Mouse (Mus musculus) central nervous system, embryonic 18 days (tissue): Measurements from ENCODE around the gene Olfr1311. TPM values are rescaled to one million over a fixed set of nuclear protein-coding genes. Genes with fewer than 3 reads are reported as not detected.

Source experiments
- polyA plus RNA-seq: library from polyadenylated mRNA; depleted of rRNA; stranded (reverse); fragments of >200 nt; gene quantifications from 2 replicates; pipeline ENCODE4 v1.2.3, GENCODE M21; 2012; rRNA removed

Gene Olfr1311
- not detected in 2 replicates for polyA plus RNA-seq

GRCm38 (mm10) chr2:112024312-112024711 is at the start of gene Olfr1311:
Olfr1311 (minus strand) TSS chr2:112024412.

GRCm38 (mm10) chr2:112050138-112050537 is 25.9 kb upstream of the Olfr1311 start, which contains the start of gene Olfr1312:
Olfr1312 (minus strand) TSS chr2:112050238.

GRCm38 (mm10) chr2:112012608-112013007 is 11.6 kb downstream of the Olfr1311 start, which contains the start of gene Olfr1310:
Olfr1310 (minus strand) TSS chr2:112012708.

GRCm38 (mm10) chr2:111990181-111990580 is 34.0 kb downstream of the Olfr1311 start, which contains the start of gene Olfr1309:
Olfr1309 (minus strand) TSS chr2:111990281.

Other genes starting within 250 kb of the Olfr1311 start
- not detected in 2 replicates for gene Olfr1302, start 247.0 kb downstream of the Olfr1311 start, polyA plus RNA-seq
- not detected in 2 replicates for gene Olfr1303, start 204.1 kb downstream of the Olfr1311 start, polyA plus RNA-seq
- gene Olfr1305, start 147.3 kb downstream of the Olfr1311 start, polyA plus RNA-seq: not detected in 2 replicates
- not detected in 2 replicates for gene Olfr1306, start 108.1 kb downstream of the Olfr1311 start, polyA plus RNA-seq
- gene Olfr1307, start 75.0 kb downstream of the Olfr1311 start, polyA plus RNA-seq: not detected in 2 replicates
- not detected in 2 replicates for gene Olfr1308, start 59.5 kb downstream of the Olfr1311 start, polyA plus RNA-seq
- not detected in 2 replicates for gene Olfr1309, start 34.1 kb downstream of the Olfr1311 start, polyA plus RNA-seq
- gene Olfr1310, start 11.7 kb downstream of the Olfr1311 start, polyA plus RNA-seq: not detected in 2 replicates
- gene Olfr1312, start 25.8 kb upstream of the Olfr1311 start, polyA plus RNA-seq: not detected in 2 replicates
- gene Olfr1313, start 53.4 kb upstream of the Olfr1311 start, polyA plus RNA-seq: not detected in 2 replicates
- gene Olfr1314, start 72.4 kb upstream of the Olfr1311 start, polyA plus RNA-seq: 0.05 TPM in 1 of 2 replicates, not detected in the other
- not detected in 2 replicates for gene Olfr1315-ps1, start 91.0 kb upstream of the Olfr1311 start, polyA plus RNA-seq
- 0.01 TPM in 1 of 2 replicates, not detected in the other for gene Olfr1316, start 110.6 kb upstream of the Olfr1311 start, polyA plus RNA-seq
- gene Olfr1317, start 115.9 kb upstream of the Olfr1311 start, polyA plus RNA-seq: not detected in 2 replicates
- gene Olfr1318, start 129.8 kb upstream of the Olfr1311 start, polyA plus RNA-seq: not detected in 2 replicates
- 65.1 and 67.0 TPM in 2 replicates for gene Lpcat4, start 215.1 kb upstream of the Olfr1311 start, polyA plus RNA-seq
- not detected in 2 replicates for gene Nutm1, start 234.9 kb upstream of the Olfr1311 start, polyA plus RNA-seq
- 162 and 164 TPM in 2 replicates for gene Nop10, start 237.5 kb upstream of the Olfr1311 start, polyA plus RNA-seq
- 60.9 and 61.4 TPM in 2 replicates for gene Slc12a6, start 241.4 kb upstream of the Olfr1311 start, polyA plus RNA-seq
- 0.05 TPM in 1 of 2 replicates, not detected in the other for gene Gm21985, start 241.9 kb upstream of the Olfr1311 start, polyA plus RNA-seq